Mouse (Mus musculus) heart, embryonic 12.5 days (tissue): Measurements from ENCODE around the gene Olfr102. TPM values are rescaled to one million over a fixed set of nuclear protein-coding genes. Genes with fewer than 3 reads are reported as not detected.
A peak's percentile ranks its signal among the peaks of the same experiment; 100 is the strongest.

Experiments used
- ATAC-seq: fragments of 200-750 bp; cut with Nextera tagmentation; 2 replicates; pipeline ENCODE4 v1.8.0; 2017; ENCODE audit warnings: moderate TSS enrichment, moderate library complexity; ENCODE audit not compliant: insufficient number of reproducible peaks, low FRiP score
- H3K27ac ChIP-seq: fragments of 300-500 bp; sonication (generic); 2 replicates; pipeline ENCODE4 v1.5.1; 2016; ENCODE audit warnings: mild to moderate bottlenecking, moderate library complexity; ENCODE audit not compliant: poor library complexity, severe bottlenecking
- H3K27me3 ChIP-seq: fragments of 300-500 bp; sonication (generic); replicated peaks from 2 replicates; pipeline ENCODE4 v1.6.1; 2016; ENCODE audit warnings: mild to moderate bottlenecking, moderate library complexity
- H3K36me3 ChIP-seq: fragments of 300-500 bp; sonication (generic); 2 replicates; pipeline ENCODE4 v1.6.1; 2016; ENCODE audit warnings: mild to moderate bottlenecking, moderate library complexity
- H3K4me1 ChIP-seq: fragments of 300-500 bp; sonication (generic); replicated peaks from 2 replicates; pipeline ENCODE4 v1.6.1; 2016; ENCODE audit warnings: mild to moderate bottlenecking
- H3K4me2 ChIP-seq: fragments of 300-500 bp; sonication (generic); 2 replicates; pipeline ENCODE4 v1.6.1; 2016; ENCODE audit warnings: mild to moderate bottlenecking, moderate library complexity
- H3K4me3 ChIP-seq: fragments of 300-500 bp; sonication (generic); 2 replicates; pipeline ENCODE4 v1.5.1; 2016; ENCODE audit warnings: mild to moderate bottlenecking
- H3K9ac ChIP-seq: fragments of 300-500 bp; sonication (generic); 2 replicates; pipeline ENCODE4 v1.6.1; 2016; ENCODE audit warnings: mild to moderate bottlenecking, moderate library complexity
- H3K9me3 ChIP-seq: fragments of 300-500 bp; sonication (generic); replicated peaks from 2 replicates; pipeline ENCODE4 v1.6.1; 2016; ENCODE audit warnings: mild to moderate bottlenecking, moderate library complexity
- WGBS: fragments of 180-500 bp; shearing (Covaris S2); methylation state at CpG from one replicate; pipeline ENCODE4 v1.1.7; 2016; 5-methylcytosine and 5-hydroxymethylcytosine counted together
- polyA plus RNA-seq: library from polyadenylated mRNA; unstranded; fragments of >200 nt; fragmentation: Nextera tagmentation; extraction: Ambion mirVana; gene quantifications from 2 replicates; pipeline ENCODE4 v1.2.1, GENCODE M21; 2016

Gene Olfr102
- polyA plus RNA-seq, 1 experiment from 2014 or later: not detected

GRCm38 (mm10) chr17:37270058-37270701 lies 46.7 kb downstream of the Olfr102 start, which contains the start of gene H2-M3:
H2-M3 (plus strand) TSS chr17:37270220.
- peak within 1 kb of the TSS; percentile 98 for H3K4me2 ChIP-seq
- ATAC-seq: peak; percentile 88
- H3K4me1 ChIP-seq: 0 out of 2 replicates have a peak, but pooled peaks cover 4% of the 10 kb centered on the region
- H3K27me3 ChIP-seq: no peaks in the 10 kb centered on the region; the same call in 1 of the 2 replicates
- H3K9ac ChIP-seq: 0 out of 2 replicates have a peak within 1 kb of the TSS, but pooled peaks have one; percentile 16
- H3K9me3 ChIP-seq: no peaks in the 10 kb centered on the region
- 2% methylated on average over 26 of the region's 26 CpGs for WGBS
- no peaks in the 10 kb centered on the region for H3K36me3 ChIP-seq
- H3K4me3 ChIP-seq: peak within 1 kb of the TSS; percentile 59
- H3K27ac ChIP-seq: no peak within 1 kb of the TSS

- H3K9me3 ChIP-seq: no peaks in the 10 kb centered on the region
- H3K4me3 ChIP-seq: no peak within 1 kb of the TSS
- no peak within 1 kb of the TSS for H3K27ac ChIP-seq
- no peaks in the 10 kb centered on the region for H3K4me1 ChIP-seq
- WGBS: 82% methylated on average over 1 of the region's 1 CpGs
- no peaks in the 10 kb centered on the region for H3K27me3 ChIP-seq
- no peak within 1 kb of the TSS for H3K9ac ChIP-seq
- no peak for ATAC-seq
- H3K4me2 ChIP-seq: no peak within 1 kb of the TSS
- no peaks in the 10 kb centered on the region for H3K36me3 ChIP-seq
These were observed 53.2 kb downstream of the Olfr102 start, which contains the start of gene Olfr98 for GRCm38 (mm10) chr17:37263626-37264025. Olfr98 (minus strand) TSS chr17:37263749.

Other genes with a start within 250 kb of the Olfr102 start
- 0.08 TPM in 1 of 2 replicates, not detected in the other for gene Olfr90, start 228.6 kb downstream of the Olfr102 start, polyA plus RNA-seq
- 0.05 TPM in 1 of 2 replicates, not detected in the other for gene Olfr91, start 218.8 kb downstream of the Olfr102 start, polyA plus RNA-seq
- not detected in 2 replicates for gene Olfr92, start 197.0 kb downstream of the Olfr102 start, polyA plus RNA-seq
- gene Olfr93, start 155.6 kb downstream of the Olfr102 start, polyA plus RNA-seq: not detected in 2 replicates
- gene Ubd, start 123.2 kb downstream of the Olfr102 start, polyA plus RNA-seq: not detected in 2 replicates
- not detected in 2 replicates for gene Olfr94, start 116.1 kb downstream of the Olfr102 start, polyA plus RNA-seq
- not detected in 2 replicates for gene Olfr95, start 103.9 kb downstream of the Olfr102 start, polyA plus RNA-seq
- gene Olfr96, start 96.9 kb downstream of the Olfr102 start, polyA plus RNA-seq: not detected in 2 replicates
- not detected in 2 replicates for gene Olfr97, start 79.7 kb downstream of the Olfr102 start, polyA plus RNA-seq
- not detected in 2 replicates for gene Olfr98, start 53.3 kb downstream of the Olfr102 start, polyA plus RNA-seq
- 0.57 and 0.74 TPM in 2 replicates for gene H2-M3, start 46.8 kb downstream of the Olfr102 start, polyA plus RNA-seq
- not detected in 2 replicates for gene Olfr99, start 33.6 kb downstream of the Olfr102 start, polyA plus RNA-seq
- not detected in 2 replicates for gene Olfr101, start 12.7 kb downstream of the Olfr102 start, polyA plus RNA-seq
- not detected in 2 replicates for gene Olfr103, start 22.6 kb upstream of the Olfr102 start, polyA plus RNA-seq
- gene Olfr104-ps, start 42.5 kb upstream of the Olfr102 start, polyA plus RNA-seq: not detected in 2 replicates
- not detected in 2 replicates for gene Olfr105-ps, start 62.0 kb upstream of the Olfr102 start, polyA plus RNA-seq
- not detected in 2 replicates for gene Olfr106-ps, start 73.3 kb upstream of the Olfr102 start, polyA plus RNA-seq
- gene Olfr107, start 82.2 kb upstream of the Olfr102 start, polyA plus RNA-seq: not detected in 2 replicates
- gene Olfr108, start 128.4 kb upstream of the Olfr102 start, polyA plus RNA-seq: not detected in 2 replicates
- gene Olfr109, start 141.9 kb upstream of the Olfr102 start, polyA plus RNA-seq: not detected in 2 replicates
- gene H2-M2, start 166.5 kb upstream of the Olfr102 start, polyA plus RNA-seq: not detected in 2 replicates
- not detected in 2 replicates for gene Olfr110, start 175.4 kb upstream of the Olfr102 start, polyA plus RNA-seq
- 0.10 TPM in 1 of 2 replicates, not detected in the other for gene Olfr111, start 191.0 kb upstream of the Olfr102 start, polyA plus RNA-seq